Mouse (Mus musculus) right cerebral cortex, postnatal 14 days (tissue): ENCODE results near the gene Olfr589.
"Not testable (repeated sequence)": the region's sequence is repeated elsewhere in the genome, so short reads cannot be mapped to it uniquely, and the experiment has no call there.

Experiments
- DNase-seq: peaks from one replicate; pipeline ENCODE4 v3.0.0; 2022

Olfr589 gene

DNA sequence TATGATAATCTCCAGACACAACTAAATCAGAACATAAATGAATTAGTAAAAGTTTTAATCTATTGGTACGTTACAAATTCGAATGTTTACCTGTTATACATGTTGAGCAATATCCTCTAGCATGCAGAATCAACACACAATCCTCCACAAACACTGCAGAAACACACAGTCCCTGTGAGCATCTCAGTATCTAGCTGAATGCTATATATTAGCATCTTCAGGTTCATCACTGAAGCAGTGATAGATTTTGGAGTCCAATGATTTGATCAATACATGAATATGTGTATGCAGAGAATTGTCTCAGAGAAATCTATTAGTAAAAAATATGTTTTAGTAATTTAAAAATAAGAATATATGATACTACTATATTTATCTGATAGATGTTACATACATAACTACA lies at the start of gene Olfr589:
Olfr589 (minus strand) TSS at position 101 of the 400 bp plus-strand sequence.
- DNase-seq, result no peak

DNA sequence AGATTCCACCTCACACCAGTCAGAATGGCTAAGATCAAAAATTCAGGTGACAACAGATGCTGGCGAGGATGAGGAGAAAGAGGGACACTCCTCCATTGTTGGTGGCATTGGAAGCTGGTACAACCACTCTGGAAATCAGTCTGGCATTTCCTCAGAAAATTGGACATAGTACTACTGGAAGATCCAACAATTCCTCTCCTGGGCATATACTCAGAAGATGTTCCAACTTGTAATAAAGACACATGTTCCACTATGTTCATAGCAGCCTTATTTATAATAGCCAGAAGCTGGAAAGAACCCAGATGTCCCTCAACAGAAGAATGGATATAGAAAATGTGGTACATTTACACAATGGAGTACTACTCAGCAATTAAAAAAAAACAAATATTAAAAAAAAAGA lies 28.3 kb upstream of the Olfr589 start, which contains the start of gene Olfr592:
Olfr592 (plus strand) TSS at position 301 of the 400 bp plus-strand sequence.
- not testable (repeated sequence) for DNase-seq

DNA sequence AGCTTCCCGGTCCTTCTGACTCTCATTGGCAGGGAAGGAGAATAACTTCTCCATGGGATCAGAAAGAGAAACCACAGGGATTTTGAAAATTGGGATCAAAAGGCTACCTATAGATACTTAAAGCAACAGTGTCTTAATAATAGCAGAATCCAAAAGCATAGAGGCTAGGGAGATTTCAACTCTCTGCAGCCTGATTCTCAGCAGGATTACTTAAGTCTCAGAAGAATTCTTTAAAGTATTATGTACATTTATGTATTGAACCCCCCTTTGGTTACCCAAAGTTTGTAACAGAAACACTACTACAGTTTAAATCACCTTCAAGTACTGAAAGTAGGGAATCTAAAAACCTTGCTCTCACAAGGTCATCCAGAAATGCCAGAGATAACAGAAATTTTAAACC lies 22.1 kb upstream of the Olfr589 start, which contains the start of gene Olfr591:
Olfr591 (minus strand) TSS at position 101 of the 400 bp plus-strand sequence.
- DNase-seq, result no peak

DNA sequence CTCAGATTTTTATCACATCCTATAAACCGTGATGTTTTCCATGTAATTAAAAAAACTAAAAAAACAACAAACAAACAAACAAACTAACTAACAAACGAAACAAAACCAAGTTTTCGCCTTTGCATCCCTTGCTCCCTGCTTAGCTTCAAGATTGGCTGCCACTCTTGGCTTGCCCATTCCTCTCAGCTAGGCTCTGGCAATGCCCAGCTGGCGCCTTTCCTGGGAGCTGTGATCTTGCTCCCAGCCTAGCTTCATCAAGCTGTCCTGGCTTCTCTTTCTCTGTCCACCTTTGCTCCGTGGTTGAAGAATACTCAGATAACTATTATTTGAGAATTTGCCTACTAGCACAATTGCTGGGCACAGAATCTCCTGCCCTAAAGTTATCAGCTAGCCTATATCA lies 13.5 kb upstream of the Olfr589 start:
- DNase-seq, result no peak

DNA sequence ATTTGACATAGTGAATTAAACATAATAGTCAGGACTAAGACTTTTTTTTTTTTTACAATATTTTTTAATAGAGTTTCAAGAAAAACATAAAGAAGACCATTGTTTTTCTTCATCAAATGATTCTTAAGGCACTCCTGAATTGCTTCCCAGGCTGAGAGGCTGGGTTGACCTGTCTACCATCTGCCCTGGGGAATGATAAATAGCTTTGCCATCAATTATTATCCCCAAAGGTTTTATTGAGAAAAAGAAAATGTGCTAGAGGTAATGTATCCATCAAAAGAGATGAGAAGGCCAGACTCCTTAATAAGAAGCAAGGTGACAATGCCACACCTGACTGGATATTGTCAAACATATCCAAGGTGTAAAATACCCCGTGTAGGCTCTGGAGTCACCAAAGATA lies 15.6 kb downstream of the Olfr589 start, which contains the start of gene Olfr588-ps1:
Olfr588-ps1 (plus strand) TSS at position 301 of the 400 bp plus-strand sequence.
- DNase-seq, result no peak

DNA sequence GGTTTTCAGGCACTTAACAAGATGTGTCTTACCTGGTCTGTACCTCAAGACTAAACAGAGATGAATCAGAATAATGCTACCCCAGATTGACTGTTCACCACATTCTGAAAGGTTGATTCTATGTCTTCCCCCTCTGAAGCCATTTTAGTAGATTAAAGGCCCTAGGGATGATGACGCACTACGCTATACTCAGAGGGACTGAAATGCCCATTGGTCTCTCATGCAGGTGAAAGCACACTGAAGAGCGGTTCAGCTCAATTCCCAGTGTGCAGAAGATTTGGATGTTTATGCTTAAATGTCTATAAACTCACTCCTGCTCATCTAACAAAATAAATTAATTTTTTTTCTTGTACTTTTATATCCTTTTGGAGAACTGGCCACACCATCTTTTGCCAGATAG lies 30.6 kb downstream of the Olfr589 start, which contains the start of gene Olfr586:
Olfr586 (minus strand) TSS at position 101 of the 400 bp plus-strand sequence.
- DNase-seq, result no peak

DNA sequence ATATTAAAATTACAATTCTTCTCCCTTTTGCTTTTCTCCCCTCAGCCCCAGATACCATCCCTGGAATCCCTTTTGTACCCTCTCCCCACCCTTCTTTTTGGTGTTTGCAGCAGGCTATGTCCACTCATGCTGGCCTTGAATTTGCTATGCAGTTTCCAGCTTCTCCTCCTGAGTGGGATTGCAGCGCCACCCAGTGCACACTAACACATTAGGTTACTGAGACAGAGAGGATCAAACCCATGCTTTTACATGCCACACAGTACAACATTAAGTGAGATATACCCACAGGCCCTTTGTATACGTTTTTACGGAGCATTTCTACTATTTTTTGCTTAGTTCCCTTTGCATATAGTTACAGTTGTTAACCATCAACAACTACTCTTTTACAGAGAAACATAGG lies 36.8 kb downstream of the Olfr589 start:
- DNase-seq, result peak; percentile 5
